Mouse (Mus musculus) layer of hippocampus, postnatal 14 days (tissue): ENCODE results near the gene Spata31d1c. TPM values are rescaled to one million over a fixed set of nuclear protein-coding genes. Genes with fewer than 3 reads are reported as not detected.
A peak's percentile ranks its signal among the peaks of the same experiment; 100 is the strongest.

Experiments
- DNase-seq, 2 experiments: peaks; one replicate each; pipeline ENCODE4 v3.0.0; 2021 to 2022; ENCODE audit warnings: low spot score in 2 of 2, mixed read lengths in 1 of 2
- long read RNA-seq, 2 experiments: library from polyadenylated mRNA; stranded (forward); transcript quantifications; one replicate each; pipeline ENCODE4 v2.0.0; 2021
- total RNA-seq, 2 experiments: library from RNA; stranded (reverse); gene quantifications; 2 replicates each; pipeline ENCODE4 v1.2.3; 2021

The Spata31d1c gene
- total RNA-seq, result not detected
- long read RNA-seq, experiment 1, result 0 reads
- long read RNA-seq, experiment 2, result 0 reads

GRCm38 (mm10) chr13:65032758-65033157, at the start of gene Spata31d1c:
Gene Spata31d1c, plus strand, starts transcription at chr13:65033058.
- DNase-seq, result no peak

GRCm38 (mm10) chr13:64988828-64989227, 44.0 kb upstream of the Spata31d1c start:
- no peak for DNase-seq

- DNase-seq, result no peak
These were observed 27.4 kb upstream of the Spata31d1c start for GRCm38 (mm10) chr13:65005414-65005813.

GRCm38 (mm10) chr13:65006760-65007159, 26.1 kb upstream of the Spata31d1c start:
- DNase-seq, result no peak

- no peak for DNase-seq
These were observed 24.9 kb upstream of the Spata31d1c start for GRCm38 (mm10) chr13:65007971-65008370.

GRCm38 (mm10) chr13:65011052-65011738, 21.7 kb upstream of the Spata31d1c start:
- DNase-seq, result no peak

- DNase-seq, result peak in 1 of 2 experiments; percentile 3
These were observed 2.2 kb downstream of the Spata31d1c start for GRCm38 (mm10) chr13:65035057-65035456.

- no peak for DNase-seq
These were observed 19.8 kb downstream of the Spata31d1c start, which contains the start of gene Prss47 for GRCm38 (mm10) chr13:65052660-65053059. Gene Prss47, minus strand, starts transcription at chr13:65052760.

- DNase-seq, result no peak
These were observed 37.1 kb downstream of the Spata31d1c start for GRCm38 (mm10) chr13:65069969-65070368.

Other genes with a start within 250 kb of the Spata31d1c start
- gene Cntnap3, start 129.1 kb upstream of the Spata31d1c start, total RNA-seq, result 1 to 10 TPM; 5.0 TPM
- gene Spata31, start 115.7 kb upstream of the Spata31d1c start, total RNA-seq, result not detected
- not detected for gene Prss47, start 19.7 kb downstream of the Spata31d1c start, total RNA-seq
- gene Mfsd14b, start 79.9 kb downstream of the Spata31d1c start, total RNA-seq, result 10 to 100 TPM; 32.6 to 36.7 TPM
- not detected for gene Olfr465-ps1, start 105.0 kb downstream of the Spata31d1c start, total RNA-seq
- under 1 TPM in 1 of 2 experiments, not detected in 1; 0.07 TPM for gene Olfr466, start 117.2 kb downstream of the Spata31d1c start, total RNA-seq
- under 1 TPM; 0.17 to 0.25 TPM for gene Nlrp4f, start 172.9 kb downstream of the Spata31d1c start, total RNA-seq
- under 1 TPM; 0.37 to 0.64 TPM for gene Gm10775, start 226.5 kb downstream of the Spata31d1c start, total RNA-seq
- gene Zfp369, start 245.8 kb downstream of the Spata31d1c start, total RNA-seq, result 10 to 100 TPM; 65.6 to 66.3 TPM